Mouse (Mus musculus) kidney, postnatal 0 days (tissue): ENCODE results near the gene Caap1. TPM values are rescaled to one million over a fixed set of nuclear protein-coding genes. Genes with fewer than 3 reads are reported as not detected.

Experiments used
- ATAC-seq: fragments of 200-750 bp; cut with Nextera tagmentation; replicated peaks from 2 replicates; pipeline ENCODE4 v1.8.0; 2017; ENCODE audit warnings: low read depth, moderate number of reproducible peaks, moderate TSS enrichment, moderate library complexity; ENCODE audit not compliant: low FRiP score
- DNase-seq: peaks from one replicate; pipeline ENCODE4 v3.0.0-alpha.2; 2016; ENCODE audit warnings: low spot score
- H3K27ac ChIP-seq: fragments of 300-500 bp; sonication (generic); 2 replicates; pipeline ENCODE4 v1.5.1; 2014; ENCODE audit warnings: mild to moderate bottlenecking
- H3K27me3 ChIP-seq: fragments of 300-500 bp; sonication (generic); 2 replicates; pipeline ENCODE4 v1.6.1; 2014; ENCODE audit warnings: low read length, mixed read lengths; ENCODE audit not compliant: insufficient read depth
- H3K36me3 ChIP-seq: fragments of 300-500 bp; sonication (generic); 2 replicates; pipeline ENCODE4 v1.6.1; 2014; ENCODE audit warnings: low read length, mixed read lengths; ENCODE audit not compliant: insufficient read depth
- H3K4me1 ChIP-seq: fragments of 300-500 bp; sonication (generic); replicated peaks from 2 replicates; pipeline ENCODE4 v1.6.1; 2014; ENCODE audit warnings: antibody characterized with exemption, low read length, mixed read lengths; ENCODE audit not compliant: insufficient read depth
- H3K4me2 ChIP-seq: fragments of 300-500 bp; sonication (generic); 2 replicates; pipeline ENCODE4 v1.6.1; 2014; ENCODE audit warnings: mild to moderate bottlenecking, low read length, moderate library complexity, mixed read lengths
- H3K4me3 ChIP-seq: fragments of 300-500 bp; sonication (generic); replicated peaks from 2 replicates; pipeline ENCODE4 v1.5.1; 2014; ENCODE audit warnings: low read depth, low read length
- H3K9ac ChIP-seq: fragments of 300-500 bp; sonication (generic); 2 replicates; pipeline ENCODE4 v1.6.1; 2014; ENCODE audit warnings: low read depth, low read length
- H3K9me3 ChIP-seq: fragments of 300-500 bp; sonication (generic); replicated peaks from 2 replicates; pipeline ENCODE4 v1.6.1; 2016; ENCODE audit warnings: low read length, inconsistent platforms, mixed read lengths
- CTCF ChIP-seq: IDR thresholded peaks from 2 replicates; pipeline ENCODE4 v1.5.1; 2016; ENCODE audit warnings: antibody characterized with exemption, low read depth, mild to moderate bottlenecking, moderate library complexity
- WGBS: fragments of 180-500 bp; shearing (Covaris S2); extraction: QIAGEN DNeasy Blood & Tissue Kit; methylation state at CpG from one replicate; pipeline ENCODE4 v1.1.7; 2014; 5-methylcytosine and 5-hydroxymethylcytosine counted together
- polyA plus RNA-seq: library from polyadenylated mRNA; unstranded; fragments of >200 nt; fragmentation: Nextera tagmentation; extraction: Ambion mirVana; gene quantifications from 2 replicates; pipeline ENCODE4 v1.2.1, GENCODE M21; 2015

Gene Caap1
- polyA plus RNA-seq, 1 experiment from 2014 or later, result 18.2 TPM

DNA sequence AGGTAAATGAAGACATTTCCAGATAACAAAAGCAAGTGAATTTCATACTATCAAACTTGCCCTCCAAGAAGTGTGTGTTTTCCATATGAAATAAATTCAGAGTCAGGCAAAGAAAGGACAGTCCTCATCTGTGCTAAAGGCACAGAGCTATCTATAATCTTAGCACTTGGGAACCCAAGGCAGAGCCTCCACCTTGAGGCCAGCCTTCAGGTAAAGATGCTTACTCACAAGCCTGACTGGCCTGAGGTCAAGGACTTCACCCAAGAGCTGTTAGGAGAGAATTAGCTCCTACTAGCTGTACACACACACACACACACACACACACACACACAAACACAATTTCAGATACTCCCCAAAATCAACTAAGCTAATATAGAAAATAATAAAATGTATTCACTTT lies 36.1 kb upstream of the Caap1 start:
- DNase-seq, result no peak
- ATAC-seq, result no peak

DNA sequence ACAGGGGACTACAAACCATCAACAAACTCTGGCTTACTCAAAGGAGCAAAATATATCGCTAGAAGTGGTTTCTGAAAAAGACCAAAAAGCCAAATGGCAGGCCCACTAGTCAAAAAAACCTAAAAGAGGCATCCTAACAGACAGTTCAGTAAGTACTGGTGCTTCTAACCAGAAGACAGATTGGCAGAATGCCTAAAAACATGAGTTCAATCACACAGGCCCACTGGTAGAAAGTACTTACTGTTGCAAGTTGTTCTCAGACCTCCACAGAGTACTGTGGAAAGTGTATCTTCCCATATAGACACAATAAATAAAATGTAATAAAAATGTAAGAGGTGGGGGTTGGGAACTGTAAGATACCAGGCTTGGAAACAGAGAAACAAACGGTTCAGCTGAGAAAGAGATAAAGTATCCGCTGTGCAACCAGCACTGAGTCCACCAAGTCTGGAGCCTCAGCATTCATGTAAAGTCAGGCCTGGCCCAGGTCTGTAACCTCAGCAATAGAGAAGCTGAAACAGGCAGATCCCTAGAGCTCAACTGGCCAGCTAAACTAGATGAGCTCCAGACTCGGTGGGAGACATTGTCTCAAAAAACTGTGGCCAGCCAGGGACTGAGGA lies 35.3 kb upstream of the Caap1 start:
- Histone ChIP-seq H3K9ac (no peak overlapping the region), H3K9me3 (no peaks in the 10 kb centered on the region), H3K4me2 (no peak overlapping the region), H3K36me3 (no peaks in the 10 kb centered on the region), H3K4me1 (no peaks in the 10 kb centered on the region), H3K27ac (no peak overlapping the region), H3K4me3 (no peak overlapping the region), H3K27me3 (no peaks in the 10 kb centered on the region)
- 69% methylated on average over 4 of the region's 4 CpGs for WGBS
- DNase-seq, result no peak
- TF ChIP-seq CTCF, result no peak
- ATAC-seq, result no peak

More for the DNA sequence above, 36.1 kb upstream of the Caap1 start:
- TF ChIP-seq CTCF, result no peak
- Histone ChIP-seq H3K4me3 (no peak overlapping the region), H3K36me3 (no peaks in the 10 kb centered on the region), H3K27me3 (no peaks in the 10 kb centered on the region), H3K4me2 (no peak overlapping the region), H3K4me1 (no peaks in the 10 kb centered on the region), H3K9me3 (no peaks in the 10 kb centered on the region), H3K9ac (no peak overlapping the region), H3K27ac (no peak overlapping the region)

DNA sequence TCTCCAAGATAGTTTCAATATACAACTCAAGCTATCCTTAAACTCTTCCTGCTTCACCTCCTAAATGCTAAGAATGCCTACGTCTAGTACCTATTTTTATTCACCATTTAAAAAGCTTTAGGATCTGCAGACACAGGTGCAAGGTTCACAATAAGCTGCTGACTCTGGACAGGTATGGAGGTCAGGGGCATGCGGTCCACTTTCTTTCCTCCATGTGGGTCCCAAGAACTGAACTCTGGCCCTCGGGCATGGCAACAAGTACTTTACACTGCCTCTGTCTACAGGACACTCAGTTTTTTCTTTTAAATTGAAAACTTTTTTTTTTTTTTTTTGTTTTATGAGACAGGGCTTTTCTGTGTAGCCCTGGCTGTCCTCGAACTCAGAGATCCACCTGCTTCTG lies 16.1 kb upstream of the Caap1 start:
- Histone ChIP-seq H3K4me1 (no peaks in the 10 kb centered on the region), H3K27ac (no peak overlapping the region), H3K4me2 (no peak overlapping the region), H3K36me3 (peaks cover 19% of the 10 kb centered on the region; the same call in 1 of the 2 replicates), H3K4me3 (no peak overlapping the region), H3K27me3 (no peaks in the 10 kb centered on the region), H3K9me3 (no peaks in the 10 kb centered on the region), H3K9ac (no peak overlapping the region)
- no peak for TF ChIP-seq CTCF
- ATAC-seq, result peak; percentile 63; the same call in 1 of the 2 replicates
- 88% methylated on average over 4 of the region's 4 CpGs for WGBS
- no peak for DNase-seq

DNA sequence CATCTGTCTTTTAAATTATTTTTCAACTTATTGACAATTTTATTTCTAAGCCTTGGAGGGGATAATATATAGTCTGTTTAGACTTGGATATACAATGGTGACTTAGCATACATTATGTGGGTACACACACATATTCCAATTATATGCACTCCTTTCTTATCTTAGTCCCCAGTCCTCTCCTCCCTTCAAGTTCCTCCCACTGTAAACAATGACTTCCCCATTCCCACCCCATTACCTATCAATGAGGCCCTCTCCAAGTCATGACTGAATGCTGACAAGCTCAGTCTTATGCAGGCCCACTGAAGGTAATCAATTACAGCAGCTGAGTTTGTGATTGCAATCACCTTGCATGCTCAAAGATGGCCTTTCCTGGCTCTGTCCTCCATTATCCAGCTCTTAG lies 7.7 kb upstream of the Caap1 start:
- no peaks in the 10 kb centered on the region for H3K4me1 ChIP-seq
- no peaks in the 10 kb centered on the region for H3K27me3 ChIP-seq
- DNase-seq, result no peak
- no peak overlapping the region for H3K9ac ChIP-seq
- no peak for ATAC-seq
- no peak overlapping the region for H3K4me2 ChIP-seq
- no peak overlapping the region for H3K27ac ChIP-seq
- TF ChIP-seq CTCF, result no peak
- H3K36me3 ChIP-seq, result peaks cover 2% of the 10 kb centered on the region; the same call in 1 of the 2 replicates
- no peak overlapping the region for H3K4me3 ChIP-seq
- no peaks in the 10 kb centered on the region for H3K9me3 ChIP-seq

DNA sequence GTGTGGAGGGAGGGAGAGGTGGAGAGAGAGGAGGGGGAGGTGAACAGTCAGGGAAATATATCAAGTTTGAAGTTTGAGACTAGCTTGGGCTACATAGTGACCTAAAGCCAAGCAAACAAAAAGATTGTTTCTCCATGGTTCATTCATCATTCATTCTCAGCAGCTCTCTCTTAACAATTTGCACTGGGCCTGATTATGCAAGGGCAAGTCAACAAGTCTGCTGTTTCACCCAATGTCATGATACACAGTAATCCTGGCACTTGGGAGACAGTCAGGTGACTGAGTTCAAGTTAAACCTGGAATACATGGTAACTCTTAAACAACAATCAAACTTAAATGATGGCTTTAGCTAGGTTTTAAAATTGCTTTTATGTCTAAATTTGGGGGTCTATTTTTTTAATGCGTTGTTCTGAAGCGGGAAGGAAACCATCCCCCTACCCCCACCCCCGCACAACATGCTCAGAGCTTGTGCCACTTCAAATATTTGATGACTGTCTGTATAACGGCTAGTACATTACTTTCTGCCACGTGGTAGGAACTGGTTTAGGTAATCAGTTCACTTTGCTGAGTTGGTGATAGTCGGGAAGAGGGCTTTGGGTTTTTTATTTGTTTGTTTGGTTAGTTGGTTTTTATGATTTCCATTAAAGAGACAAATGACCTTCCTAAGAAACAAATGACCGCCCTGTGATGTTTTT lies 5.5 kb upstream of the Caap1 start:
- Histone ChIP-seq H3K9me3 (no peaks in the 10 kb centered on the region), H3K27ac (no peak overlapping the region), H3K36me3 (no peaks in the 10 kb centered on the region), H3K4me1 (no peaks in the 10 kb centered on the region), H3K4me3 (no peak overlapping the region), H3K27me3 (no peaks in the 10 kb centered on the region), H3K9ac (no peak overlapping the region), H3K4me2 (no peak overlapping the region)
- no peak for TF ChIP-seq CTCF
- 50% methylated on average over 7 of the region's 7 CpGs for WGBS
- ATAC-seq, result no peak
- no peak for DNase-seq

DNA sequence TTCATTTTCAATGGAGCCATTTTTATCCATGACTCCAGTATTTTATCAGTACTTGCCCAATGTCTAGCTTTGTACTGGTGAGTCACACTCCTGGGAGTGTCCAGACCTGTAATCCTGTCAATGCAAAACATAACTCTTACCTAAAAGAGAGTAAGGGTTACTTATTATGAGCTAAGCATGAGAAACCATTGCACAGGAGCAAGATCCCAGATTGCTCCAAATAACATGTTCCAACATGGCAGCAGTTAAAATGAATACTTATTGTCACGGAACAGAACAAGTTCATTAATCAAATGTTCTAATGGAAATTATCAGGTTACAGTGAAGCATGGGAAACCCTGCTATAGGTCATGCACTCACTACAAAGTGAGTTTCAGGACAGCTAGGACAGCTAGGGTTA lies 3.7 kb upstream of the Caap1 start:
- H3K36me3 ChIP-seq, result no peaks in the 10 kb centered on the region
- H3K27ac ChIP-seq, result no peak overlapping the region
- H3K4me1 ChIP-seq, result peaks cover 1% of the 10 kb centered on the region; the same call in 1 of the 2 replicates
- no peaks in the 10 kb centered on the region for H3K9me3 ChIP-seq
- H3K27me3 ChIP-seq, result no peaks in the 10 kb centered on the region
- no peak for DNase-seq
- no peak for ATAC-seq
- no peak overlapping the region for H3K4me3 ChIP-seq
- 74% methylated on average over 1 of the region's 1 CpGs for WGBS
- no peak overlapping the region for H3K9ac ChIP-seq
- no peak overlapping the region for H3K4me2 ChIP-seq
- TF ChIP-seq CTCF, result no peak
